Mouse (Mus musculus): ENCODE results near the gene Gba2. TPM values are rescaled to one million over a fixed set of nuclear protein-coding genes. Genes with fewer than 3 reads are reported as not detected.

The Gba2 gene
- total RNA-seq (2023) = 10 to 100 TPM; 30.8 to 30.9 TPM

DNA sequence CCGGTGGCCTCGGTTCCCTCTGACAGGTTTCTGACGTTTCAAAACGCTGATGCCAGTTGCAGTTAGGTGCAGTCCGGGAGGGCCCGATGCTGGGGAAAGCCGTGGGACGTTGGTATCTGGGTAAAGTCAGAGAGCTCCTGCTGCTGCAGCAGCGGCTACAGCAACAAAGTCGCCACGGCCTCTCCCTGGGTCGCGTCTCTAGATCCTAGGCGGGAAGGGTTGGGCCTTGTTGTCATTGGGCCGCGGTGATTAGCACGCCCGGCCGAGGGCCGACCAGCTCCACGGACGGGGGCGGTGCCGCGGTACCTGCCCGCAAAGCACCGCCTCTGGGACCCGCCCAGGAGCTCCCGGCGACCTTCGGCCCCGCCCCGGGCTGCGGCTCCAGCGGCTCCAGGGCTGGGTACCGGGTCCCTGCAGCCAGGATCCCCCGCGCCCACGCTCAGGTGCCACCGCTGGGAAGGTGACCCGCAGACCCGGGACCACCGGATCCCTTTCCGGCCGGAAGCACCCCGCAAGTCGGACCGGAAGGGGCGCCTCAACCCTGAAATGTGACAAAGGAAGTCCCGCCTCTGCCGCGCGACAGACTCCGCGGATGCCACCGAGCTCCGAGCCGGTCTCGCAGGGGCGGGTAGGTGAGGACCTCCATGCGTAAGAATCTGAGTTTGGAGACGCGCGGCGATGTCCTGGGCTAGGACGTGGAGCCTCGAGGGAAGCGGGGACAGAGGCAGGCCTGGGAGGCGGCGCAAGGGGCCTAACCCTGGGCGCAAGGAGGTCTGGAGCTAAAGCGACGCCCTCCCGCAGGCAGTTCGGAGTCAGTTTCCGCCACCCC lies at the start of gene Gba2, which contains the start of gene Rgp1:
Gene Gba2 (minus strand): TSS at position 498 of the 829 bp plus-strand sequence.
Gene Rgp1 (plus strand): TSS at position 340 of the 829 bp plus-strand sequence.

DNA sequence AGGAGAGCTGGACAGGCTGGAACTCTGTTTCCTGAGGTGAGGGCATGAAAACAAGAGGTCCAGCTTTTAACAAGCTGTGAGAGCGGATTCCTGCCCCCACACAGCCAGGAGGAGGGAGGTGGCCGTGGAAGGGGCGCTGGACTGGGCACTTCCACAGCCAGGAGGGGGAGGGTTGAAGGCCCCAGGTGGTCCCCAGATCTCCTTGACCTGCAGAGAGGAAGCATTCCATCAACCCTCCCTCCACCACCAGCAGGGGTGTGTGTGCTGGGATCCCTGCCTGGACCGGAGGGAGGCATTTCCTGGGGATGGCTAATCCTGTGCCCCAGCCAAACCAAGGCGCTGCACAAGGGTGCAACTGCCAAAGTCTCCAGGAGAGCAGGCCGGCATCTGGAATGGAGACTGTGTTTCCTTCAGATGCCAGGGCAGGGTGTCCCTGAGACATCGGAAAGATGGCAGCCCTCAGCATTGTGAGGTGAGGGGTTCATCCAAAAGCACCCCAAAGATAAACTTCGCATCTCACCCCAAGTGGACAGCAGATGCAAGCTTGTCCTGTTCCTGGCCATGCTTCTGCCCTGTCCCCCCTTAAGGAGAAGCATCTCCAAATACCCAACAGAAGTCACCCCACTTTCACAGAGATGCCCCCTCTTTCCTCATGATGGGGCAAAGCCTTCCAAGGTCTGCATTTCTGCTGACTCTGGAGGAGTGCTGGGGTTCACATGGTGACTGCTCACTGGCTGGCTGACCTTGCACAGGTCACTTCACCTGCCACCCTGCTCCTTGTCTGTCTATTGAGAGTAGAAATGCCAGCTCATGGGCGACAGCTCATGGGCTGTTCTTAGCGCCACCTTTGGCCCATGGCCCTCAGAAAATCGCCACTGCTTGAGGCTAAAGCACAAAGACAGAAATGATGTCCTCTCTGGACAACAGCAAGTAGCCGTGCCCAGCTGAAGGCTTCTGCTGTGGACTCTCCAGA lies 6.1 kb upstream of the Gba2 start, which contains the start of gene Msmp:
Gene Msmp (minus strand): TSS at position 51 of the 973 bp plus-strand sequence.

GRCm38 (mm10) chr4:43561997-43562768 lies 16.5 kb downstream of the Gba2 start, which contains the start of the genes Creb3 and Tln1:
TSS of gene Creb3 (plus strand) at chr4:43562332.
TSS of gene Tln1 (minus strand) at chr4:43562691.

Other genes with a start within 250 kb of the Gba2 start
- 1 to 10 TPM; 2.5 to 3.2 TPM for gene Rusc2, start 196.9 kb downstream of the Gba2 start, total RNA-seq (2023)
- not detected for gene Fam166b, start 149.7 kb downstream of the Gba2 start, total RNA-seq (2023)
- gene Tesk1, start 136.9 kb downstream of the Gba2 start, total RNA-seq (2023) = 1 to 10 TPM; 4.2 to 7.0 TPM
- 1 to 10 TPM; 3.0 to 5.0 TPM for gene Cd72, start 124.2 kb downstream of the Gba2 start, total RNA-seq (2023)
- not detected for gene Sit1, start 95.1 kb downstream of the Gba2 start, total RNA-seq (2023)
- gene Ccdc107, start 86.0 kb downstream of the Gba2 start, total RNA-seq (2023) = 1 to 10 TPM; 4.0 to 7.5 TPM
- 10 to 100 TPM; 27.3 to 36.2 TPM for gene Arhgef39, start 79.2 kb downstream of the Gba2 start, total RNA-seq (2023)
- gene Car9, start 71.9 kb downstream of the Gba2 start, total RNA-seq (2023) = 1 to 10 TPM; 1.1 to 1.2 TPM
- 1 to 10 TPM; 1.8 TPM for gene Tpm2, start 55.1 kb downstream of the Gba2 start, total RNA-seq (2023)
- 10 to 100 TPM; 49.0 to 54.9 TPM for gene Creb3, start 16.5 kb downstream of the Gba2 start, total RNA-seq (2023)
- gene Tln1, start 16.2 kb downstream of the Gba2 start, total RNA-seq (2023) = 100 to 1,000 TPM; 552 to 557 TPM
- 10 to 100 TPM; 50.0 to 56.1 TPM for gene Rgp1, start 158 bp downstream of the Gba2 start, total RNA-seq (2023)
- gene Msmp, start 5.6 kb upstream of the Gba2 start, total RNA-seq (2023) = not detected
- under 1 TPM; 0.26 to 0.42 TPM for gene Npr2, start 53.1 kb upstream of the Gba2 start, total RNA-seq (2023)
- not detected for gene Spag8, start 74.7 kb upstream of the Gba2 start, total RNA-seq (2023)
- 10 to 100 TPM; 12.7 to 17.6 TPM for gene Hint2, start 77.6 kb upstream of the Gba2 start, total RNA-seq (2023)
- gene Tmem8b, start 90.1 kb upstream of the Gba2 start, total RNA-seq (2023) = under 1 TPM; 0.31 to 0.57 TPM
- gene Fam221b, start 90.3 kb upstream of the Gba2 start, total RNA-seq (2023) = under 1 TPM in 1 of 2 experiments, not detected in 1; 0.09 TPM
- gene Olfr70, start 121.9 kb upstream of the Gba2 start, total RNA-seq (2023) = not detected
- not detected for gene Olfr71, start 131.4 kb upstream of the Gba2 start, total RNA-seq (2023)
- not detected for gene Hrct1, start 148.3 kb upstream of the Gba2 start, total RNA-seq (2023)
- not detected for gene Spaar, start 151.2 kb upstream of the Gba2 start, total RNA-seq (2023)
- gene Olfr159, start 192.1 kb upstream of the Gba2 start, total RNA-seq (2023) = not detected
- gene Olfr156, start 245.0 kb upstream of the Gba2 start, total RNA-seq (2023) = not detected